Mouse (Mus musculus): ENCODE measurements at regions not wholly inside any gene's neighbourhood (a gene's known extent, or its start where the extent isn't known, plus 50 kb on each side); places are given as distances from the start of the nearest gene placed in this dataset.

- TF ChIP-seq GATA1 (IDR thresholded peaks at IDR 0.05; ENCODE audit: borderline replicate concordance, low read length) (no peak), FLI1 (IDR thresholded peaks at IDR 0.05; ENCODE audit: low read length) (no peak)
These were observed 100.3 kb upstream of the Samsn1 start for GRCm38 (mm10) chr16:76122172-76123020.
